Mouse (Mus musculus): Measurements from ENCODE around the gene Ntn4.

The Ntn4 gene

DNA sequence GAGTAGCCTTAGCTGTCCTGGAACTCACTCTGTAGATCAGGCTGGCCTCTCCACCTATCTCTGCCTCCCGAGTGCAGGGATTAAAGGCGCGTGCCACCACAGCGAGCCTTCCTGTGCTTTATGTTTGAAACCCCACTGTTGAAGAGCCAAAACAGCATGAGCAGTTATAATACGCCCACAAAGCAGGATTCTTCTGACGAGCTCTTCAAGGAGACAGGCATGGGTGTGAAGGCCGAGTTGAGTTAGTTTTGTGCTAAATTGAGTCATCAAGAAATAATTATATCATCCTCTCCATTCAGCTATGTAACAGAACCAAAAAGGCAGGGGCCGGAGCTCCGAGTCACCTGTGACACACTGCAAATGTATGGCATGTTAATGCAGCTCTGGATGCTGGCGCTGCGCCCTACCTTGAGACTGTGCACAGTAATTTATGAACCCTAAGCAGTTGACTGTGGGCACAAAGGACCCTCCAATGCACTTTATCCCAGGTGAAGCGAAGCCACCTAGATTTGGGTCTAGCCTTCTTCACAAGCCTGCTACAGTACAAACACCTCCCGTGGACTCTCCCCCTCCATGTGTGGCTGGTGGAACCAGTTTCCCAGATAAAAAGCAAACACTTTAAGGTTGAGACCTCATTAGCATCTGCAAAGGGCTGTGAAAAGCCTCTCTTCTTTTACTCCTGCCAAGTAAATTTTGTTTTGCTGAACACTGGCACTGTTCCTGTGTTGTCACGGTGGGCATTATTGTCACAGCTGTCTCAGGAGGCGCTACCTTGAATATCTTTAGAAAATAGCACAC lies 142.9 kb downstream of the Ntn4 start:
- DNase-seq (ENCODE audit: low read depth, low spot score) = no peak
